Mouse (Mus musculus) small intestine, adult 2 months (tissue): ENCODE measurements around the gene Prkaca.

ENCODE experiments used
- CTCF ChIP-seq: fragments of 200-500 bp; IDR thresholded peaks from 2 replicates; pipeline ENCODE4 v1.5.1; 2012; ENCODE audit warnings: low read depth, mild to moderate bottlenecking, control low read depth, inconsistent platforms, low read length, moderate library complexity, mixed read lengths; ENCODE audit not compliant: insufficient replicate concordance, insufficient read length; ENCODE audit errors: extremely low read depth
- POLR2A ChIP-seq: fragments of 200-500 bp; IDR thresholded peaks from 2 replicates; pipeline ENCODE4 v1.6.1; 2012; ENCODE audit warnings: low read depth, mild to moderate bottlenecking, control low read depth, inconsistent platforms, low read length, moderate library complexity

- no peak for TF ChIP-seq CTCF
- no peak for TF ChIP-seq POLR2A
Measured at GRCm38 (mm10) chr8:83956789-83957188, 16.0 kb upstream of the Prkaca start.
